Mouse (Mus musculus): ENCODE measurements around the gene Frat1. TPM values are rescaled to one million over a fixed set of nuclear protein-coding genes. Genes with fewer than 3 reads are reported as not detected.

Frat1 gene
- polyA plus RNA-seq, 1 experiment from 2014 or later: 8.2 TPM

DNA sequence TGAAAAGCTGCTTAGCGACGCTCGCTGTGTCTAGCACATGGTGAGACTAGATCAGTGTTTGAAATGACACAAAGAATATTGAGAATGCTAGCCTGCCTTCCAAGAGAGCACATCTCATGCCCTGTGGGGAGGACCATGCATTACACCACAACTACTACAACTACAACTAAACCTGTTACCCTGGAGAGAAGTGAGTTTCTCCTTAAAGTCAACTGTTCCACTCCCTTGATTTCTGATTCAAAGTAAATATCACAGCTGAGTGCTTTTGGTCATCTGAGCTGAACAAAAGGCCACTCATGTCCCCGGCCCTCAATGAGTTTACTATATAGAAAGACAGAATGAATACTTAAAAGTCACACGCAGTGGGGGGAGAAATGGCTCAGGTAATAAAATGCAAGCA, 19.7 kb upstream of the Frat1 start:
- no peak for ATAC-seq (ENCODE audit: low read depth)
- Histone ChIP-seq H3K4me2 (ENCODE audit: low read depth, low read length) (no peak overlapping the region), H3K27me3 (ENCODE audit: control insufficient read depth, insufficient read depth, low read depth, low read length) (no peaks in the 10 kb centered on the region), H3K9ac (ENCODE audit: low read length) (no peak overlapping the region), H3K9me3 (ENCODE audit: control insufficient read depth, low read length) (0 out of 2 replicates have a peak, but pooled peaks cover 2% of the 10 kb centered on the region), H3K36me3 (ENCODE audit: control insufficient read depth, insufficient read depth, low read length) (no peaks in the 10 kb centered on the region), H3K4me3 (ENCODE audit: low read length) (no peak overlapping the region), H3K4me1 (replicated peaks; ENCODE audit: control insufficient read depth, insufficient read depth, low read length) (no peaks in the 10 kb centered on the region), H3K27ac (ENCODE audit: low read length) (no peak overlapping the region)
- WGBS: 70% methylated on average over 5 of the region's 5 CpGs

DNA sequence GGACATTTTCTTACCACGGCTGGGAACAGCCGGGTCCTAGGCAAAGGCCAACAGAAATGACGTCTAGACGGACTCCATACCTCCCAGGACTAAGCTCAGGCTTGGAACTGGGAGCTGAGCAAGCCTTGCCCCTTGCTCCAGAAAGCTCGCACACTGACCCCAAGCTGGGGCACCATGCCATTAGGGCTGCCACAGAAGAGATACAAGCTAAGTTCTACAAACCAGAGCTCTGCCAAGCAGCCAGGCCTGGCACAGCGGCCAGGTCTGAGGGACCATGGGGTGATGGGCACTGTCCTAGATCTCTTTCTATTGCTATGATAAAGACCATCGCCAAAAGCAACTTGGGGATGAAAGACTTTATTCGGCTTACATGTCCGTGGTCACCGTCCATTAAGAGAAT, 17.2 kb upstream of the Frat1 start:
- ATAC-seq (ENCODE audit: low read depth): no peak
- H3K9ac ChIP-seq (ENCODE audit: low read length): no peak overlapping the region
- no peak overlapping the region for H3K4me3 ChIP-seq (ENCODE audit: low read length)
- no peaks in the 10 kb centered on the region for H3K27me3 ChIP-seq (ENCODE audit: control insufficient read depth, insufficient read depth, low read depth, low read length)
- H3K36me3 ChIP-seq (ENCODE audit: control insufficient read depth, insufficient read depth, low read length): no peaks in the 10 kb centered on the region
- no peak overlapping the region for H3K4me2 ChIP-seq (ENCODE audit: low read depth, low read length)
- no peak overlapping the region for H3K27ac ChIP-seq (ENCODE audit: low read length)
- peaks cover 4% of the 10 kb centered on the region; the same call in 1 of the 2 replicates for H3K4me1 ChIP-seq (replicated peaks; ENCODE audit: control insufficient read depth, insufficient read depth, low read length)
- 0 out of 2 replicates have a peak, but pooled peaks cover 2% of the 10 kb centered on the region for H3K9me3 ChIP-seq (ENCODE audit: control insufficient read depth, low read length)
- 88% methylated on average over 10 of the region's 10 CpGs for WGBS

- 84% methylated on average over 4 of the region's 4 CpGs for WGBS
- Histone ChIP-seq H3K36me3 (ENCODE audit: control insufficient read depth, insufficient read depth, low read length) (no peaks in the 10 kb centered on the region), H3K27me3 (ENCODE audit: control insufficient read depth, insufficient read depth, low read depth, low read length) (no peaks in the 10 kb centered on the region), H3K9ac (ENCODE audit: low read length) (no peak overlapping the region), H3K4me2 (ENCODE audit: low read depth, low read length) (no peak overlapping the region), H3K4me3 (ENCODE audit: low read length) (no peak overlapping the region), H3K4me1 (replicated peaks; ENCODE audit: control insufficient read depth, insufficient read depth, low read length) (peaks cover 4% of the 10 kb centered on the region; the same call in 1 of the 2 replicates), H3K27ac (ENCODE audit: low read length) (no peak overlapping the region), H3K9me3 (ENCODE audit: control insufficient read depth, low read length) (0 out of 2 replicates have a peak, but pooled peaks cover 2% of the 10 kb centered on the region)
- ATAC-seq (ENCODE audit: low read depth): no peak
These were observed 16.4 kb upstream of the Frat1 start for GRCm38 (mm10) chr19:41813374-41813773.

DNA sequence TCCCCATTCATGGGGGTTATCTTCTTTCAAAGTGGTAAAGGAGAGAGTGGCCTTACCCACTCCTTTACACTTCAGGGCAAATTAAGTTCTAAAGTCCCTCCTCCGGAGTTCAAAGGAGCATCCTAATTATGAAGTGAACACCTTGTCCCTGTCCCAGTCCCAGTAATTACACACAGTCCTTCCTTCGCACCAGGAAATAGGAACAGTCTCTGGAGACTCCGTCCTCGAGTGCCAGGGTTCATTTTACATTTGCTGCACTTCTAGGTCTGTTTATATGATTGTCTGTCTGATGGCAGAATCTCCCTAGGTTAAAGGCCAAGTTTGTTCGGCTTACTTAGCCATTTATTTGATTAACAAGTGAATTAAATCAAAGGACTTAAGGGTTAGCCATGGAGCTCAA, 13.4 kb upstream of the Frat1 start:
- H3K9ac ChIP-seq (ENCODE audit: low read length): no peak overlapping the region
- peak overlapping the region; percentile 68 for H3K27ac ChIP-seq (ENCODE audit: low read length)
- H3K4me1 ChIP-seq (replicated peaks; ENCODE audit: control insufficient read depth, insufficient read depth, low read length): peaks cover 4% of the 10 kb centered on the region; the same call in 1 of the 2 replicates
- H3K4me2 ChIP-seq (ENCODE audit: low read depth, low read length): no peak overlapping the region
- H3K27me3 ChIP-seq (ENCODE audit: control insufficient read depth, insufficient read depth, low read depth, low read length): no peaks in the 10 kb centered on the region
- ATAC-seq (ENCODE audit: low read depth): no peak
- no peaks in the 10 kb centered on the region for H3K36me3 ChIP-seq (ENCODE audit: control insufficient read depth, insufficient read depth, low read length)
- H3K9me3 ChIP-seq (ENCODE audit: control insufficient read depth, low read length): 0 out of 2 replicates have a peak, but pooled peaks cover 2% of the 10 kb centered on the region
- no peak overlapping the region for H3K4me3 ChIP-seq (ENCODE audit: low read length)
- 43% methylated on average over 5 of the region's 5 CpGs for WGBS

DNA sequence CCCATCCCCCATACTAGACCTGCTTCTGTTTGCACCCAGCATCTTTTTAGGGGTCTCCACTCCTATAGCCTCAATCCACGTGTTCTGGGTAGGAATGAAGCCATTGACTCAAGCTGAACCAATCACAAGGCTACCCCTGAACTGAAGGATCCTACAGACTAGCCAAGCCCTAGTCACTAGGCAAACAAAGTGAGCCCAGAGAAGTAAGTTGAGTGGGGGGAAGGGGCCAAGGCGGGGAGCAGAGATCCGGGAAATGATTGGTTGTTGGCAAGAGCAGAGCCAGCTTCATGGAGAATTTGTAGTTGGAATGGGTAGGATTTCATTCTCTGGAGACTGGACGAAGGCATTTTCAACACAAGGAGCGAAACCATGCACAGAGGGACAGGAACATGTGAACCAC, 12.9 kb upstream of the Frat1 start:
- WGBS: 37% methylated on average over 5 of the region's 5 CpGs
- Histone ChIP-seq H3K9ac (ENCODE audit: low read length) (no peak overlapping the region), H3K9me3 (ENCODE audit: control insufficient read depth, low read length) (0 out of 2 replicates have a peak, but pooled peaks cover 2% of the 10 kb centered on the region), H3K27me3 (ENCODE audit: control insufficient read depth, insufficient read depth, low read depth, low read length) (no peaks in the 10 kb centered on the region), H3K27ac (ENCODE audit: low read length) (peak overlapping the region; percentile 85), H3K36me3 (ENCODE audit: control insufficient read depth, insufficient read depth, low read length) (no peaks in the 10 kb centered on the region), H3K4me3 (ENCODE audit: low read length) (no peak overlapping the region), H3K4me2 (ENCODE audit: low read depth, low read length) (peak overlapping the region; percentile 7; the same call in 1 of the 2 replicates), H3K4me1 (replicated peaks; ENCODE audit: control insufficient read depth, insufficient read depth, low read length) (peaks cover 4% of the 10 kb centered on the region; the same call in 1 of the 2 replicates)
- peak; percentile 89 for ATAC-seq (ENCODE audit: low read depth)

GRCm38 (mm10) chr19:41817325-41817724, 12.4 kb upstream of the Frat1 start:
- Histone ChIP-seq H3K27ac (ENCODE audit: low read length) (peak overlapping the region; percentile 85), H3K4me2 (ENCODE audit: low read depth, low read length) (peak overlapping the region; percentile 7; the same call in 1 of the 2 replicates), H3K4me3 (ENCODE audit: low read length) (no peak overlapping the region), H3K27me3 (ENCODE audit: control insufficient read depth, insufficient read depth, low read depth, low read length) (no peaks in the 10 kb centered on the region), H3K36me3 (ENCODE audit: control insufficient read depth, insufficient read depth, low read length) (no peaks in the 10 kb centered on the region), H3K9ac (ENCODE audit: low read length) (no peak overlapping the region), H3K9me3 (ENCODE audit: control insufficient read depth, low read length) (0 out of 2 replicates have a peak, but pooled peaks cover 2% of the 10 kb centered on the region), H3K4me1 (replicated peaks; ENCODE audit: control insufficient read depth, insufficient read depth, low read length) (peaks cover 4% of the 10 kb centered on the region; the same call in 1 of the 2 replicates)
- 34% methylated on average over 10 of the region's 10 CpGs for WGBS
- ATAC-seq (ENCODE audit: low read depth): peak; percentile 70

GRCm38 (mm10) chr19:41818749-41819148, 11.0 kb upstream of the Frat1 start:
- no peak for ATAC-seq (ENCODE audit: low read depth)
- Histone ChIP-seq H3K4me1 (replicated peaks; ENCODE audit: control insufficient read depth, insufficient read depth, low read length) (peaks cover 4% of the 10 kb centered on the region; the same call in 1 of the 2 replicates), H3K36me3 (ENCODE audit: control insufficient read depth, insufficient read depth, low read length) (no peaks in the 10 kb centered on the region), H3K4me3 (ENCODE audit: low read length) (no peak overlapping the region), H3K27me3 (ENCODE audit: control insufficient read depth, insufficient read depth, low read depth, low read length) (no peaks in the 10 kb centered on the region), H3K27ac (ENCODE audit: low read length) (no peak overlapping the region), H3K9me3 (ENCODE audit: control insufficient read depth, low read length) (0 out of 2 replicates have a peak, but pooled peaks cover 2% of the 10 kb centered on the region), H3K4me2 (ENCODE audit: low read depth, low read length) (no peak overlapping the region), H3K9ac (ENCODE audit: low read length) (no peak overlapping the region)
- WGBS: 75% methylated on average over 4 of the region's 4 CpGs

DNA sequence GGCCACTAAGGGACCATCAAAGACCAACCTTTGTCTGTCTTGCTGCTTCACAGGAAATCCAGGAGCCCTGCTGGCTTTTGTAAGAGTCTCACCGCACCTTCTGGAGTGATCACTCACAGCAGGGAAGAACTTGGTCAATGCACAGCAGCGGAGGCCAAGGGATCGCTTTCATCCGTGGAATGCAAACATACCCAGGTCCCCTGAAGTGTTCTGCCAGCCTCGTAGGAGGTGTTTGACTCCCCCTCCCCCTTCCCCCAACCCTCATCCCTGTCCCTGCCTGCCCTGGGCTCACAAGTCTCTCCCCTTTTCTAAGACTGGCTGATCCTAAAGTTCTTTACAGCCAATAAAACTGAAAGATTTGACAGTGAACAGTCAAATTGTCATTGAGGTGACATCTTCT, 8.3 kb upstream of the Frat1 start:
- Histone ChIP-seq H3K27ac (ENCODE audit: low read length) (peak overlapping the region; percentile 85), H3K4me1 (replicated peaks; ENCODE audit: control insufficient read depth, insufficient read depth, low read length) (peaks cover 4% of the 10 kb centered on the region; the same call in 1 of the 2 replicates), H3K9ac (ENCODE audit: low read length) (no peak overlapping the region), H3K4me3 (ENCODE audit: low read length) (no peak overlapping the region), H3K4me2 (ENCODE audit: low read depth, low read length) (peak overlapping the region; percentile 28; the same call in 1 of the 2 replicates), H3K27me3 (ENCODE audit: control insufficient read depth, insufficient read depth, low read depth, low read length) (no peaks in the 10 kb centered on the region), H3K36me3 (ENCODE audit: control insufficient read depth, insufficient read depth, low read length) (no peaks in the 10 kb centered on the region), H3K9me3 (ENCODE audit: control insufficient read depth, low read length) (no peaks in the 10 kb centered on the region)
- 5% methylated on average over 5 of the region's 5 CpGs for WGBS
- ATAC-seq (ENCODE audit: low read depth): peak; percentile 74

DNA sequence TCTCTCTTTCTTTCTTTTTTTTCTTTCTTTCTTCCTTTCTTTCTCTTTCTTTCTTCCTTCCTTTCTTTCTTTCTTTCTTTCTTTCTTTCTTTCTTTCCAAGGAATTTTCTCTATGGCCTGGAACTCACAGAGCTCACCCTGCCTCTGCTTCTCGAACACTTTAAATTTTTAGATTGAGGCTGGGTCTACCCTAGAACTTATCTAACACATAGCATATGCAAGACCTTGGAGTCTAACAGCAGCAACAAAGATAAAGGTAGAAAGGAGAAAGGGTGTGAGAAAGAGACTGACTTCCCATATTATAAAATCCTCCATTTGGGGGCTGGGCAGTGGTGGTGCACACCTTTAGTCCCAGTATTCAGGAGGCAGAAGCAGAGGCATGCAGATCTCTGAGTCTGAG, 7.2 kb upstream of the Frat1 start:
- no peak overlapping the region for H3K9ac ChIP-seq (ENCODE audit: low read length)
- H3K9me3 ChIP-seq (ENCODE audit: control insufficient read depth, low read length): no peaks in the 10 kb centered on the region
- no peak overlapping the region for H3K4me2 ChIP-seq (ENCODE audit: low read depth, low read length)
- no peaks in the 10 kb centered on the region for H3K27me3 ChIP-seq (ENCODE audit: control insufficient read depth, insufficient read depth, low read depth, low read length)
- H3K4me3 ChIP-seq (ENCODE audit: low read length): no peak overlapping the region
- ATAC-seq (ENCODE audit: low read depth): no peak
- no peaks in the 10 kb centered on the region for H3K36me3 ChIP-seq (ENCODE audit: control insufficient read depth, insufficient read depth, low read length)
- 84% methylated on average over 1 of the region's 1 CpGs for WGBS
- H3K27ac ChIP-seq (ENCODE audit: low read length): no peak overlapping the region
- H3K4me1 ChIP-seq (replicated peaks; ENCODE audit: control insufficient read depth, insufficient read depth, low read length): no peaks in the 10 kb centered on the region; the same call in 1 of the 2 replicates
